Mouse (Mus musculus): ENCODE measurements at regions not wholly inside any gene's neighbourhood (a gene's known extent, or its start where the extent isn't known, plus 50 kb on each side); places are given as distances from the start of the nearest gene placed in this dataset.
A peak's percentile ranks its signal among the peaks of the same experiment; 100 is the strongest.

- Histone ChIP-seq H3K9me3 (ENCODE audit: control insufficient read depth, low read length) (no peaks in the 10 kb centered on the region), H3K4me3 (ENCODE audit: low read length) (no peak overlapping the region), H3K36me3 (ENCODE audit: control insufficient read depth, insufficient read depth, low read length) (no peaks in the 10 kb centered on the region), H3K27ac (ENCODE audit: low read length) (no peak overlapping the region), H3K4me2 (ENCODE audit: low read depth, low read length) (no peak overlapping the region), H3K9ac (ENCODE audit: low read depth, low read length) (no peak overlapping the region), H3K27me3 (replicated peaks; ENCODE audit: control insufficient read depth, insufficient read depth, low read length) (no peaks in the 10 kb centered on the region), H3K4me1 (ENCODE audit: control insufficient read depth, insufficient read depth, low read length) (no peaks in the 10 kb centered on the region)
- WGBS = 68% methylated on average over 4 of the region's 4 CpGs
- peak; percentile 76 for ATAC-seq
Measured at GRCm38 (mm10) chr11:8067330-8067729, 597.0 kb downstream of the Tns3 start.

GRCm38 (mm10) chr11:8065811-8066210 is 598.5 kb downstream of the Tns3 start:
- no peaks in the 10 kb centered on the region for H3K36me3 ChIP-seq (ENCODE audit: control insufficient read depth, insufficient read depth, low read length)
- no peak for ATAC-seq
- H3K4me1 ChIP-seq (ENCODE audit: control insufficient read depth, insufficient read depth, low read length) = no peaks in the 10 kb centered on the region

GRCm38 (mm10) chr11:8065086-8065485 is 599.2 kb downstream of the Tns3 start:
- Histone ChIP-seq H3K9me3 (ENCODE audit: control insufficient read depth, low read length) (no peaks in the 10 kb centered on the region), H3K27ac (ENCODE audit: low read length) (no peak overlapping the region), H3K4me2 (ENCODE audit: low read depth, low read length) (no peak overlapping the region), H3K9ac (ENCODE audit: low read depth, low read length) (no peak overlapping the region), H3K27me3 (replicated peaks; ENCODE audit: control insufficient read depth, insufficient read depth, low read length) (no peaks in the 10 kb centered on the region), H3K36me3 (ENCODE audit: control insufficient read depth, insufficient read depth, low read length) (no peaks in the 10 kb centered on the region), H3K4me1 (ENCODE audit: control insufficient read depth, insufficient read depth, low read length) (no peaks in the 10 kb centered on the region), H3K4me3 (ENCODE audit: low read length) (no peak overlapping the region)
- WGBS = 85% methylated on average over 1 of the region's 1 CpGs
- no peak for ATAC-seq

More at GRCm38 (mm10) chr11:8065811-8066210, 598.5 kb downstream of the Tns3 start:
- WGBS = 86% methylated on average over 5 of the region's 5 CpGs
- Histone ChIP-seq H3K4me3 (ENCODE audit: low read length) (no peak overlapping the region), H3K4me2 (ENCODE audit: low read depth, low read length) (no peak overlapping the region), H3K9me3 (ENCODE audit: control insufficient read depth, low read length) (no peaks in the 10 kb centered on the region), H3K27me3 (replicated peaks; ENCODE audit: control insufficient read depth, insufficient read depth, low read length) (no peaks in the 10 kb centered on the region), H3K27ac (ENCODE audit: low read length) (no peak overlapping the region), H3K9ac (ENCODE audit: low read depth, low read length) (no peak overlapping the region)

GRCm38 (mm10) chr11:8061989-8062388 is 602.3 kb downstream of the Tns3 start:
- no peak for ATAC-seq
- H3K27ac ChIP-seq (ENCODE audit: low read length) = no peak overlapping the region
- 84% methylated on average over 3 of the region's 3 CpGs for WGBS
- no peak overlapping the region for H3K4me3 ChIP-seq (ENCODE audit: low read length)
- H3K9ac ChIP-seq (ENCODE audit: low read depth, low read length) = no peak overlapping the region
- no peaks in the 10 kb centered on the region for H3K9me3 ChIP-seq (ENCODE audit: control insufficient read depth, low read length)
- H3K27me3 ChIP-seq (replicated peaks; ENCODE audit: control insufficient read depth, insufficient read depth, low read length) = no peaks in the 10 kb centered on the region
- no peak overlapping the region for H3K4me2 ChIP-seq (ENCODE audit: low read depth, low read length)
- H3K4me1 ChIP-seq (ENCODE audit: control insufficient read depth, insufficient read depth, low read length) = no peaks in the 10 kb centered on the region
- H3K36me3 ChIP-seq (ENCODE audit: control insufficient read depth, insufficient read depth, low read length) = no peaks in the 10 kb centered on the region

- Histone ChIP-seq H3K36me3 (ENCODE audit: control insufficient read depth, insufficient read depth, low read length) (no peaks in the 10 kb centered on the region), H3K9ac (ENCODE audit: low read depth, low read length) (no peak overlapping the region), H3K4me3 (ENCODE audit: low read length) (no peak overlapping the region), H3K9me3 (ENCODE audit: control insufficient read depth, low read length) (no peaks in the 10 kb centered on the region), H3K27me3 (replicated peaks; ENCODE audit: control insufficient read depth, insufficient read depth, low read length) (no peaks in the 10 kb centered on the region), H3K4me2 (ENCODE audit: low read depth, low read length) (no peak overlapping the region), H3K27ac (ENCODE audit: low read length) (no peak overlapping the region), H3K4me1 (ENCODE audit: control insufficient read depth, insufficient read depth, low read length) (no peaks in the 10 kb centered on the region)
- 52% methylated on average over 3 of the region's 3 CpGs for WGBS
- ATAC-seq = no peak
Measured at GRCm38 (mm10) chr11:8061573-8061972, 602.8 kb downstream of the Tns3 start.

- no peaks in the 10 kb centered on the region for H3K9me3 ChIP-seq (ENCODE audit: control insufficient read depth, low read length)
- H3K4me2 ChIP-seq (ENCODE audit: low read depth, low read length) = no peak overlapping the region
- no peaks in the 10 kb centered on the region for H3K27me3 ChIP-seq (replicated peaks; ENCODE audit: control insufficient read depth, insufficient read depth, low read length)
- WGBS = 51% methylated on average over 4 of the region's 4 CpGs
- no peaks in the 10 kb centered on the region for H3K36me3 ChIP-seq (ENCODE audit: control insufficient read depth, insufficient read depth, low read length)
- no peak overlapping the region for H3K27ac ChIP-seq (ENCODE audit: low read length)
- no peak overlapping the region for H3K4me3 ChIP-seq (ENCODE audit: low read length)
- no peaks in the 10 kb centered on the region for H3K4me1 ChIP-seq (ENCODE audit: control insufficient read depth, insufficient read depth, low read length)
- H3K9ac ChIP-seq (ENCODE audit: low read depth, low read length) = no peak overlapping the region
- no peak for ATAC-seq
Measured at GRCm38 (mm10) chr11:8051499-8051898, 612.8 kb downstream of the Tns3 start.

- H3K27ac ChIP-seq (ENCODE audit: low read length) = no peak overlapping the region
Measured at GRCm38 (mm10) chr11:8045086-8045485, 619.2 kb downstream of the Tns3 start.

GRCm38 (mm10) chr11:8030119-8030518 is 634.2 kb downstream of the Tns3 start:
- ATAC-seq = no peak
- no peaks in the 10 kb centered on the region for H3K36me3 ChIP-seq (ENCODE audit: control insufficient read depth, insufficient read depth, low read length)
- H3K27ac ChIP-seq (ENCODE audit: low read length) = no peak overlapping the region
- H3K4me2 ChIP-seq (ENCODE audit: low read depth, low read length) = no peak overlapping the region
- H3K9ac ChIP-seq (ENCODE audit: low read depth, low read length) = no peak overlapping the region
- no peaks in the 10 kb centered on the region for H3K4me1 ChIP-seq (ENCODE audit: control insufficient read depth, insufficient read depth, low read length)
- no peak overlapping the region for H3K4me3 ChIP-seq (ENCODE audit: low read length)
- no peaks in the 10 kb centered on the region for H3K27me3 ChIP-seq (replicated peaks; ENCODE audit: control insufficient read depth, insufficient read depth, low read length)
- no peaks in the 10 kb centered on the region for H3K9me3 ChIP-seq (ENCODE audit: control insufficient read depth, low read length)
- 71% methylated on average over 2 of the region's 2 CpGs for WGBS

More at GRCm38 (mm10) chr11:8045086-8045485, 619.2 kb downstream of the Tns3 start:
- no peaks in the 10 kb centered on the region for H3K4me1 ChIP-seq (ENCODE audit: control insufficient read depth, insufficient read depth, low read length)
- no peaks in the 10 kb centered on the region for H3K36me3 ChIP-seq (ENCODE audit: control insufficient read depth, insufficient read depth, low read length)
- H3K4me3 ChIP-seq (ENCODE audit: low read length) = no peak overlapping the region
- H3K9ac ChIP-seq (ENCODE audit: low read depth, low read length) = no peak overlapping the region
- no peaks in the 10 kb centered on the region for H3K9me3 ChIP-seq (ENCODE audit: control insufficient read depth, low read length)
- WGBS = 56% methylated on average over 3 of the region's 3 CpGs
- ATAC-seq = no peak
- H3K4me2 ChIP-seq (ENCODE audit: low read depth, low read length) = no peak overlapping the region
- H3K27me3 ChIP-seq (replicated peaks; ENCODE audit: control insufficient read depth, insufficient read depth, low read length) = no peaks in the 10 kb centered on the region

- Histone ChIP-seq H3K4me2 (ENCODE audit: low read depth, low read length) (no peak overlapping the region), H3K9me3 (ENCODE audit: control insufficient read depth, low read length) (no peaks in the 10 kb centered on the region), H3K36me3 (ENCODE audit: control insufficient read depth, insufficient read depth, low read length) (no peaks in the 10 kb centered on the region), H3K27me3 (replicated peaks; ENCODE audit: control insufficient read depth, insufficient read depth, low read length) (no peaks in the 10 kb centered on the region), H3K27ac (ENCODE audit: low read length) (no peak overlapping the region), H3K4me1 (ENCODE audit: control insufficient read depth, insufficient read depth, low read length) (no peaks in the 10 kb centered on the region), H3K9ac (ENCODE audit: low read depth, low read length) (no peak overlapping the region), H3K4me3 (ENCODE audit: low read length) (no peak overlapping the region)
- ATAC-seq = no peak
- WGBS = 64% methylated on average over 1 of the region's 1 CpGs
Measured at GRCm38 (mm10) chr11:8007801-8008200, 656.5 kb downstream of the Tns3 start.

GRCm38 (mm10) chr11:7981031-7981430 is 683.3 kb downstream of the Tns3 start:
- ATAC-seq = no peak
- Histone ChIP-seq H3K4me1 (ENCODE audit: control insufficient read depth, insufficient read depth, low read length) (no peaks in the 10 kb centered on the region), H3K9ac (ENCODE audit: low read depth, low read length) (no peak overlapping the region), H3K36me3 (ENCODE audit: control insufficient read depth, insufficient read depth, low read length) (no peaks in the 10 kb centered on the region), H3K27ac (ENCODE audit: low read length) (no peak overlapping the region), H3K4me3 (ENCODE audit: low read length) (no peak overlapping the region), H3K9me3 (ENCODE audit: control insufficient read depth, low read length) (no peaks in the 10 kb centered on the region), H3K27me3 (replicated peaks; ENCODE audit: control insufficient read depth, insufficient read depth, low read length) (no peaks in the 10 kb centered on the region), H3K4me2 (ENCODE audit: low read depth, low read length) (no peak overlapping the region)

All from intestine, embryonic 16.5 days (tissue).